Mouse (Mus musculus) kidney, adult 8-10 months (tissue): ENCODE results near the gene Cs.
"Not testable (repeated sequence)": the region's sequence is repeated elsewhere in the genome, so short reads cannot be mapped to it uniquely, and the experiment has no call there.

Source experiments
- DNase-seq, 2 experiments: peaks; one replicate each; pipeline ENCODE4 v3.0.0; 2022

Cs gene

GRCm38 (mm10) chr10:128337306-128338181 is at the start of gene Cs:
TSS of gene Cs (plus strand) at chr10:128337734.
- peak; percentile 96 to 97 for DNase-seq

- DNase-seq, result not testable (repeated sequence)
These were observed 46.9 kb upstream of the Cs start for GRCm38 (mm10) chr10:128290594-128290993.

- no peak for DNase-seq
These were observed 41.0 kb upstream of the Cs start for GRCm38 (mm10) chr10:128296370-128297090.

GRCm38 (mm10) chr10:128297221-128297620 is 40.3 kb upstream of the Cs start:
- DNase-seq, result no peak

- no peak for DNase-seq
These were observed 39.9 kb upstream of the Cs start for GRCm38 (mm10) chr10:128297622-128298021.

GRCm38 (mm10) chr10:128298243-128298642 is 39.3 kb upstream of the Cs start:
- no peak for DNase-seq

GRCm38 (mm10) chr10:128298702-128299171 is 38.8 kb upstream of the Cs start, which contains the start of gene Il23a:
TSS of gene Il23a (minus strand) at chr10:128298752.
- no peak for DNase-seq

- no peak for DNase-seq
These were observed 35.2 kb upstream of the Cs start for GRCm38 (mm10) chr10:128302357-128302756.

GRCm38 (mm10) chr10:128302785-128303125 is 34.8 kb upstream of the Cs start:
- DNase-seq, result no peak

- DNase-seq, result peak; percentile 100
These were observed 34.2 kb upstream of the Cs start, which contains the start of gene Pan2 for GRCm38 (mm10) chr10:128303126-128304021. TSS of gene Pan2 (plus strand) at chr10:128303335.

GRCm38 (mm10) chr10:128309654-128310053 is 27.9 kb upstream of the Cs start:
- no peak for DNase-seq

- DNase-seq, result peak; percentile 23 to 38
These were observed 27.4 kb upstream of the Cs start for GRCm38 (mm10) chr10:128310177-128310576.

- no peak for DNase-seq
These were observed 26.6 kb upstream of the Cs start for GRCm38 (mm10) chr10:128310902-128311301.

GRCm38 (mm10) chr10:128315578-128315977 is 22.0 kb upstream of the Cs start:
- no peak for DNase-seq

GRCm38 (mm10) chr10:128321641-128322040 is 15.9 kb upstream of the Cs start:
- no peak for DNase-seq

- DNase-seq, result peak; percentile 84 to 86
These were observed 15.1 kb upstream of the Cs start, which contains the start of gene Cnpy2 for GRCm38 (mm10) chr10:128322141-128323108. TSS of gene Cnpy2 (plus strand) at chr10:128322459.

- no peak for DNase-seq
These were observed 14.0 kb upstream of the Cs start for GRCm38 (mm10) chr10:128323516-128323915.

- no peak for DNase-seq
These were observed 10.7 kb upstream of the Cs start for GRCm38 (mm10) chr10:128326825-128327224.

GRCm38 (mm10) chr10:128327610-128328009 is 9.9 kb upstream of the Cs start:
- no peak for DNase-seq

- not testable (repeated sequence) for DNase-seq
These were observed 4.9 kb upstream of the Cs start for GRCm38 (mm10) chr10:128332358-128333249.
